ENCODE assay signal across 16 mouse cellular contexts in the genomic region with DNA sequence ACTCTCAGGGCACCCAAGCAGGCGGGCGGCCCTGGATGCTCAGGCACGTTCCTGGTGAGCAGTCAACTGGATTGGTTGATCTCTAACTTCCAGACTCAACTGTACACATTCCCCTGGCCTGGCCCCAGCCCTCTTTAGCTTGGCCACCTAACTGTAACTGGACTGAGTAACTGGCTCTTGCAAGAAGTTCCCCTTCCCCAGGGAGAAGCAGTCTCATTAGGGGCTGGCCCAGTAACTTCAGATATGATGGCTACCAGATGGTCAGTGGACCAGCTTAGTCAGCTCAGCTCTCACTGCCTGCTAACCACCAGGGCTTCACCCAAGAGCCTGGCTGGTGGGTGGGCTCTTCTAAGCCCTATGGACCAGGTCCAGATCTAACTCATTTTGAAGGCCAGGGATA.
A peak's percentile ranks its signal among the peaks of the same experiment; 100 is the strongest.
DNase-seq lines count a peak whose midpoint lies in the region; ATAC-seq and TF ChIP-seq lines count a peak whose summit lies in the region.
"Had no signal": no experiment of that assay in that cellular context is flagged by ENCODE, and none has a peak within 500 bp of the region (broad histone marks: within the 10 kb centered on the region; RNA-seq: fewer than 3 reads in every experiment).

No protein-coding gene starts in this region.

- no peak overlapping the region for H3K9ac ChIP-seq in lung, embryonic 14.5 days
- no peak overlapping the region for H3K9ac ChIP-seq in CH12.LX (ENCODE audit: insufficient read depth, low read depth)
- H3K9ac ChIP-seq: forebrain, postnatal 0 days had no signal

- no peak for ATAC-seq in lung, embryonic 14.5 days (ENCODE audit: insufficient read depth)
- ATAC-seq: forebrain, postnatal 0 days had no signal

- H3K79me2 ChIP-seq in CH12.LX (replicated peaks; ENCODE audit: control insufficient read depth, extremely low read depth, insufficient read depth, poor library complexity, severe bottlenecking), result no peaks in the 10 kb centered on the region

- TF ChIP-seq POLR2A in lung, adult 2 months (IDR thresholded peaks at IDR 0.05; ENCODE audit: borderline replicate concordance, extremely low read depth, low read depth, low read length), result no peak
- no peak for TF ChIP-seq POLR2A in CH12.LX (IDR thresholded peaks at IDR 0.05; ENCODE audit: low read depth, low read length)

- intact Hi-C loops in heart, postnatal 36 days (cut with DNase I), result no loop called here

- DNase-seq in heart, adult 8-10 months (ENCODE audit: low spot score), result peak; percentile 49
- DNase-seq in heart, postnatal 36 days, result no peak
- peak; percentile 50 for DNase-seq in lung, embryonic 14.5 days
- no peak for DNase-seq in lung, adult 2 months
- DNase-seq in CH12.LX (ENCODE audit: extremely low read depth), result no peak
- peak; percentile 82 for DNase-seq in NIH3T3 (ENCODE audit: low read depth)
- no peak for DNase-seq in natural killer cell, adult 2 months (ENCODE audit: low spot score in 2 of 2)
- DNase-seq: adrenal gland, postnatal 36 days; cerebellum, adult 2 months; forebrain, postnatal 0 days; gastrocnemius, postnatal 14 days; kidney, adult 11 months; right cerebral cortex, postnatal 4 days; thymus, postnatal 36 days had no signal

- H3K9me3 ChIP-seq in lung, embryonic 14.5 days (ENCODE audit: low read depth, low read length), result no peaks in the 10 kb centered on the region
- H3K9me3 ChIP-seq in CH12.LX (replicated peaks; ENCODE audit: low read length), result no peaks in the 10 kb centered on the region

- no peak for TF ChIP-seq CTCF in lung, embryonic 14.5 days (IDR thresholded peaks at IDR 0.05; ENCODE audit: low read depth)
- no peak for TF ChIP-seq CTCF in lung, adult 2 months (IDR thresholded peaks at IDR 0.05; ENCODE audit: insufficient read depth, low read length)
- no peak for TF ChIP-seq CTCF in CH12.LX (conservative IDR thresholded peaks at IDR 0.05 in 1 of 2, IDR thresholded peaks at IDR 0.05 in 1 of 2; ENCODE audit: low read depth in 2 of 2, low read length in 2 of 2)

- dilution Hi-C loops in CH12.LX (cut with MboI; ENCODE audit: extremely low pct_ligation_motif_present, extremely low pct_unique_long_range_greater_than_20kb, low sequenced_read_pairs), result no loop called here

- H3K4me1 ChIP-seq in lung, embryonic 14.5 days (ENCODE audit: insufficient read depth), result no peaks in the 10 kb centered on the region
- no peaks in the 10 kb centered on the region for H3K4me1 ChIP-seq in lung, adult 2 months (ENCODE audit: control insufficient read depth, insufficient read depth, low read length)
- H3K4me1 ChIP-seq in CH12.LX (ENCODE audit: control insufficient read depth in 1 of 2, insufficient read depth in 2 of 2), result peaks cover 38 to 82% of the 10 kb centered on the region in 2 experiments

- TF ChIP-seq EP300 in CH12.LX (IDR thresholded peaks at IDR 0.05; ENCODE audit: low read length), result peak; percentile 28; the same call in 1 of the 2 replicates

- H3K4me2 ChIP-seq in lung, embryonic 14.5 days, result no peak overlapping the region
- peak overlapping the region; percentile 12; the same call in 1 of the 2 replicates for H3K4me2 ChIP-seq in CH12.LX (ENCODE audit: insufficient read depth, low read depth, poor library complexity, severe bottlenecking)
- H3K4me2 ChIP-seq: midbrain, embryonic 11.5 days had no signal

- H3K36me3 ChIP-seq in lung, embryonic 14.5 days (ENCODE audit: insufficient read depth), result no peaks in the 10 kb centered on the region
- H3K36me3 ChIP-seq in CH12.LX (replicated peaks in 1 of 2; ENCODE audit: control insufficient read depth in 1 of 2, insufficient read depth in 1 of 2, low read length in 1 of 2), result peaks cover 7 to 62% of the 10 kb centered on the region in 2 experiments

- no peak for TF ChIP-seq RAD21 in CH12.LX (IDR thresholded peaks at IDR 0.05; ENCODE audit: low read depth, low read length)

- peaks cover 39% of the 10 kb centered on the region for H3K27me3 ChIP-seq in lung, embryonic 14.5 days (ENCODE audit: insufficient read depth, low read length)
- no peaks in the 10 kb centered on the region for H3K27me3 ChIP-seq in CH12.LX (replicated peaks)

- in situ Hi-C loops in CH12.LX (cut with MboI; ENCODE audit: low pct_ligation_motif_present, low pct_unique_long_range_greater_than_20kb, low sequenced_read_pairs), result no loop called here

- H3K27ac ChIP-seq in lung, embryonic 14.5 days (ENCODE audit: low read depth), result no peak overlapping the region
- 0 out of 2 replicates have a peak overlapping the region, but pooled peaks have one; percentile 6 for H3K27ac ChIP-seq in CH12.LX (ENCODE audit: insufficient read depth, low read depth)
- H3K27ac ChIP-seq: macrophage had no signal

- 78% methylated on average over 3 of the region's 3 CpGs for WGBS in lung, embryonic 14.5 days
- 83% methylated on average over 3 of the region's 3 CpGs for WGBS in lung, adult 2 months

- no peak overlapping the region for H3K4me3 ChIP-seq in lung, embryonic 14.5 days (ENCODE audit: low read depth, low read length)
- H3K4me3 ChIP-seq in lung, adult 2 months (replicated peaks; ENCODE audit: extremely low read depth, low read depth, low read length), result no peak overlapping the region
- no peak overlapping the region for H3K4me3 ChIP-seq in CH12.LX (replicated peaks in 1 of 3; ENCODE audit: low read depth in 2 of 3, low read length in 2 of 3, poor library complexity in 1 of 3)

TF ChIP-seq in CH12.LX, 34 proteins besides CTCF, POLR2A, EP300 and RAD21:
- TF ChIP-seq BHLHE40 (IDR thresholded peaks at IDR 0.05; ENCODE audit: low read depth, low read length), result 0 out of 2 replicates have a peak, but pooled peaks have one; percentile 6
- TF ChIP-seq MEF2A (IDR thresholded peaks at IDR 0.05; ENCODE audit: borderline replicate concordance, low read depth, low read length), result peak; percentile 70; the same call in 1 of the 2 replicates
- no peak for TF ChIP-seq JUND (conservative IDR thresholded peaks at IDR 0.05; ENCODE audit: low read depth, low read length)
- no peak for TF ChIP-seq CHD1 (IDR thresholded peaks at IDR 0.05; ENCODE audit: low read depth, low read length)
- TF ChIP-seq ZMIZ1 (IDR thresholded peaks at IDR 0.05; ENCODE audit: low read depth, low read length), result no peak
- no peak for TF ChIP-seq USF1 (IDR thresholded peaks at IDR 0.05; ENCODE audit: low read depth, low read length)
- no peak for TF ChIP-seq MAFK (IDR thresholded peaks at IDR 0.05; ENCODE audit: insufficient replicate concordance, low read length)
- TF ChIP-seq MAZ (IDR thresholded peaks at IDR 0.05; ENCODE audit: low read depth, low read length), result peak; percentile 41; the same call in 1 of the 2 replicates
- TF ChIP-seq GABPA (IDR thresholded peaks at IDR 0.05; ENCODE audit: insufficient replicate concordance, low read depth, low read length), result no peak
- TF ChIP-seq ETS1 (conservative IDR thresholded peaks at IDR 0.05; ENCODE audit: low read depth, low read length), result peak; percentile 50; the same call in 1 of the 2 replicates
- TF ChIP-seq RCOR1 (conservative IDR thresholded peaks at IDR 0.05; ENCODE audit: low read depth, low read length), result no peak
- TF ChIP-seq CHD2 (IDR thresholded peaks at IDR 0.05; ENCODE audit: low read length), result no peak
- no peak for TF ChIP-seq ZKSCAN1 (IDR thresholded peaks at IDR 0.05; ENCODE audit: borderline replicate concordance, low read depth, low read length)
- TF ChIP-seq USF2 (conservative IDR thresholded peaks at IDR 0.05; ENCODE audit: low read depth, low read length), result no peak
- TF ChIP-seq NELFE (IDR thresholded peaks at IDR 0.05; ENCODE audit: low read depth, low read length), result no peak
- no peak for TF ChIP-seq ELF1 (IDR thresholded peaks at IDR 0.05; ENCODE audit: low read depth, low read length)
- TF ChIP-seq SIN3A (IDR thresholded peaks at IDR 0.05; ENCODE audit: low read length), result no peak
- TF ChIP-seq MXI1 (IDR thresholded peaks at IDR 0.05; ENCODE audit: low read depth, low read length), result no peak
- TF ChIP-seq NRF1 (IDR thresholded peaks at IDR 0.05; ENCODE audit: low read depth, low read length), result no peak
- TF ChIP-seq ZNF384 (IDR thresholded peaks at IDR 0.05; ENCODE audit: low read depth, low read length), result no peak
- no peak for TF ChIP-seq SMC3 (IDR thresholded peaks at IDR 0.05; ENCODE audit: low read depth, low read length)
- TF ChIP-seq UBTF (IDR thresholded peaks at IDR 0.05; ENCODE audit: low read depth, low read length), result no peak
- no peak for TF ChIP-seq ZC3H11A (IDR thresholded peaks at IDR 0.05; ENCODE audit: low read depth, low read length)
- TF ChIP-seq E2F4 (IDR thresholded peaks at IDR 0.05; ENCODE audit: insufficient replicate concordance, low read depth, low read length), result no peak
- TF ChIP-seq MAX (IDR thresholded peaks at IDR 0.05; ENCODE audit: low read length), result no peak
- peak; percentile 83 for TF ChIP-seq IRF4 (IDR thresholded peaks at IDR 0.05; ENCODE audit: low read depth, low read length)
- TF ChIP-seq TCF12 (IDR thresholded peaks at IDR 0.05; ENCODE audit: low read depth, low read length), result peak; percentile 66; the same call in 1 of the 2 replicates
- no peak for TF ChIP-seq JUN (IDR thresholded peaks at IDR 0.05; ENCODE audit: insufficient read depth, low read depth, low read length)
- TF ChIP-seq POLR2AphosphoS2 (IDR thresholded peaks at IDR 0.05; ENCODE audit: low read depth, low read length), result no peak
- TF ChIP-seq MYC (IDR thresholded peaks at IDR 0.05; ENCODE audit: low read depth, low read length), result no peak
- no peak for TF ChIP-seq TBP (conservative IDR thresholded peaks at IDR 0.05; ENCODE audit: low read depth, low read length)
- TF ChIP-seq KAT2A (IDR thresholded peaks at IDR 0.05; ENCODE audit: insufficient replicate concordance, low read length), result no peak
- TF ChIP-seq HCFC1 (IDR thresholded peaks at IDR 0.05; ENCODE audit: low read depth, low read length), result no peak
- no peak for TF ChIP-seq PAX5 (IDR thresholded peaks at IDR 0.05; ENCODE audit: low read length)
TF ChIP-seq in CH12.LX: peak in this region for 6.

Comparison
In these comparisons a context has a peak if more than half of its experiments do, and no peak if none do; other contexts are left out.
1. DNase-seq: peak in heart, adult 8-10 months (single experiment), lung, embryonic 14.5 days (single experiment) and NIH3T3 (single experiment); none in heart, postnatal 36 days (0 of 2), lung, adult 2 months (single experiment), CH12.LX (single experiment) and natural killer cell, adult 2 months (0 of 2).